Mouse (Mus musculus): ENCODE data around the gene Abhd15.

DNA sequence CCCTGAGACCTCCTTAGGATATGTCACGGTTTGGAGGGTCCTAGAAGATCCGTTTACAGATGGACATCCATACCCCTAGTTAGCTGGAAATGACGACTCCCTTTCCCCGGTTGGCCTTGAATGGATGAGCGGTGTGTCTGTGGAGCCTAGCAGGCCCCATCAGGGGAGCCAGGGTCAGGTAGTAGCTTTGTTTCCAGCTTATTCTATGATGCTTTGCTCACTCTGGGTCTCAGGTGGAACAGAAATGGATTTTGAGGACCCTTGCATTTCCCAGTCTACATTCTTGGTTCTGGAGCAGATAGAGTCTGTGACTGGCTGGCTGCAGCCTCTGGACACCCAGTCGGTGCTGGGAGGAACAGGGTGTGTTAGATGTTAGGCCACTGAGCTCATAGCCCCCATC, 20.1 kb upstream of the Abhd15 start:
- TF ChIP-seq CTCF (IDR thresholded peaks at IDR 0.05; ENCODE audit: extremely low read depth, insufficient read depth, low read length), result no peak
- no peak for TF ChIP-seq POLR2A (IDR thresholded peaks at IDR 0.05; ENCODE audit: extremely low read depth, insufficient read depth, low read length)

Measured in cortical plate, adult 2 months (tissue).